Mouse (Mus musculus) layer of hippocampus, adult 9-10 months (tissue): ENCODE measurements around the gene Sox12.

Experiments
- DNase-seq: peaks from one replicate; pipeline ENCODE4 v3.0.0; 2022; ENCODE audit warnings: low spot score

Sox12 gene

GRCm38 (mm10) chr2:152357254-152357653 lies 40.6 kb downstream of the Sox12 start:
- no peak for DNase-seq

GRCm38 (mm10) chr2:152349842-152350540 lies 47.9 kb downstream of the Sox12 start:
- no peak for DNase-seq

DNA sequence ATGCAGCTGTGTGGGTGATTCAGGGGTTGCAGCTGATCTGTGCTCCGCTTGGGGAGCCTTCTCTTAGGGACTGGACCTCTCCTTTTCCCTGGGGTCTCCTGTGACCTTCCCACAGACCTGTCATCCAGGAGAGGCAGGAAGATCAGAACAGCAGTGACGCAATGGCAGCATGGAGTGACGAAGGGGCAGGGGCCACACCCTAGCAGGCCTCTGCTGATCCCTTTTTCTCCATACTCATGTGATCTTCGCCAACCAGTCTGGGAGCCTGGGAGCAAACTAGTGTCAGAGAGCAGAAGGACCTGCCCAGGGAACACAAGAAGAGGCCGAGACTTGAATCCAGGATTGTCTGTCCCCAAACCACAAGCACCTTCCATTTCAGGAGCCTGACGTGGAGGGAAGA lies 48.7 kb downstream of the Sox12 start:
- no peak for DNase-seq

GRCm38 (mm10) chr2:152347722-152348121 lies 50.1 kb downstream of the Sox12 start:
- DNase-seq: no peak

DNA sequence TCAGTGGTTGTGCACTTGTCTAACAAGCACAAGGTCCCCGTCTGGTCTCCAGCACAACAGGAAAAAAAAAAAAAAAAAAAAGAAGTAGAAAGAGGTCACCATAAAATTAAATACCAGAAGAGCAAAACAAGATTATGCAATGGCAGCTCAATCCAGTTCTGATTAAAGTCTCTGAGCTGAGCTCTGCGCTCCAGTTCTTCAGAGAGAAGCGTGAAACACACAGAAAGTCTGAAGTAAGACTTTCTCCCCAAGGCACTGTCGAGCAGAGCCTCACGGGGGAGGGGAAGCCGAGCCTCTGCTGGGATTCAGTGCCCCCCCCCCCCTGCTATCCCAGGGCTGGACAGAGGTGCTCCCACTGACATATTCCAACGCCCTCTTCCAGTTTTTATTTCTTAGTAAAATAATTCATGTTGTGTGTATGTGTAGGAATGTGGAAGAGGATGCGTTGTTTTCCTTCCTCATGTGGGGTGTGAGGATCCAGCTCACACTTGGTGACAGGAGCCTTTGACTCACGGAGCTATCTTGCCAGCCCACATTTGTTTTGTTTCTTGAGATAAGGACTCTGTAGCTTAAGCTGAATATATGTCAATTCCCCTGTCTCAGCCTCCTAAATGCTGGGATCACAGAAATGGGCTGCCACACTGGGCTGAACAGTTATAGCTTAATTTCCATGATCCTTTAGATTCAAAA lies 50.9 kb downstream of the Sox12 start:
- DNase-seq: no peak

DNA sequence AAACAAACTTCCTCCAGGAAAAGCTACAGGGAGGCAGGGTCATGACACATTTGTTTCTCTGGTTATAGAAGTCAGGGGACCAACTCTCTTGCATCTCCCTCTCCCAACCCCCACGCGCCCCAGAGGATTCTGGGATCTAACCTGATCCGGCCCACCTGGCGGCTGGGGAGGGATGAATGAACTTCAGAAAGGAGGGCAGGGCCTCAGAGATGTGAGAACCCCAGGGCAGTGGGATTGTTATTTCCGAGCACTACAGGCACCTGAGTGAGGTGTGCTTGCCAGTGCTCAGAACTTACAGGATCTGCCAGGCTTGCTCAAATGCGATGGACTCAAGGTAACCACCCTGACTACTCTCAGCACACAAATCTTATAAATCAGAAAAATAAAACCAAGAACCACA lies 52.5 kb downstream of the Sox12 start:
- DNase-seq: no peak

GRCm38 (mm10) chr2:152344909-152345308 lies 53.0 kb downstream of the Sox12 start:
- no peak for DNase-seq

GRCm38 (mm10) chr2:152344361-152344760 lies 53.5 kb downstream of the Sox12 start:
- no peak for DNase-seq
